24 mouse cellular contexts compared by ENCODE assay signal in genomic region chr13:19026923-19027322, GRCm38 (mm10).
DNase-seq lines count a peak whose midpoint lies in the region; ATAC-seq lines count a peak whose summit lies in the region.
"Had no signal": no experiment of that assay in that cellular context is flagged by ENCODE, and none has a peak within 500 bp of the region (broad histone marks: within the 10 kb centered on the region; RNA-seq: fewer than 3 reads in every experiment).

No protein-coding gene starts in this region.

- DNase-seq in right cerebral cortex, adult 18-20 months: peak; percentile 57
- DNase-seq in right cerebral cortex, postnatal 4 days: no peak
- DNase-seq in cerebellum, adult 11 months: peak; percentile 43
- DNase-seq in cerebellum, adult 9-10 months: peak; percentile 78
- no peak for DNase-seq in thymus, adult 18-20 months
- no peak for DNase-seq in midbrain, embryonic 11.5 days (ENCODE audit: low spot score, missing footprints)
- DNase-seq: adrenal gland, postnatal 25 days; gastrocnemius, postnatal 10 days; heart, adult 11 months; heart, postnatal 14 days; kidney, adult 9 months; kidney, postnatal 25 days; lung, embryonic 14.5 days; lung, postnatal 4 days; retina, postnatal 1 day; thymus, adult 2 months had no signal

- no peak for ATAC-seq in midbrain, embryonic 11.5 days (ENCODE audit: low FRiP score)
- no peak for ATAC-seq in forebrain, embryonic 16.5 days
- ATAC-seq: activated CD4-positive, CD25-positive, alpha-beta regulatory T cell, adult 4 months; liver, embryonic 12.5 days had no signal

- H3K27ac ChIP-seq in midbrain, embryonic 11.5 days (ENCODE audit: low read depth, low read length): no peak overlapping the region
- no peak overlapping the region for H3K27ac ChIP-seq in forebrain, embryonic 16.5 days (ENCODE audit: low read length)
- H3K27ac ChIP-seq: embryonic facial prominence, embryonic 13.5 days; hindbrain, embryonic 12.5 days; limb, embryonic 12.5 days; liver, embryonic 12.5 days; midbrain, embryonic 10.5 days had no signal

- 82% methylated on average over 3 of the region's 3 CpGs for WGBS in midbrain, embryonic 11.5 days
- WGBS in forebrain, embryonic 16.5 days: 74% methylated on average over 3 of the region's 3 CpGs

- H3K9ac ChIP-seq in midbrain, embryonic 11.5 days (ENCODE audit: low read length): no peak overlapping the region
- H3K9ac ChIP-seq in forebrain, embryonic 16.5 days (replicated peaks; ENCODE audit: low read depth, low read length): no peak overlapping the region
- H3K9ac ChIP-seq: embryonic facial prominence, embryonic 13.5 days; heart, embryonic 12.5 days; hindbrain, embryonic 12.5 days; limb, embryonic 12.5 days; liver, embryonic 12.5 days; lung, embryonic 14.5 days had no signal

- no peaks in the 10 kb centered on the region for H3K27me3 ChIP-seq in midbrain, embryonic 11.5 days (ENCODE audit: control insufficient read depth, insufficient read depth, low read length)
- H3K27me3 ChIP-seq in forebrain, embryonic 16.5 days (replicated peaks; ENCODE audit: control insufficient read depth, insufficient read depth, low read length): no peaks in the 10 kb centered on the region
- H3K27me3 ChIP-seq: embryonic facial prominence, embryonic 13.5 days; heart, embryonic 12.5 days; hindbrain, embryonic 12.5 days; limb, embryonic 12.5 days; liver, embryonic 12.5 days had no signal

- H3K4me3 ChIP-seq in midbrain, embryonic 11.5 days (ENCODE audit: low read depth, low read length): no peak overlapping the region
- H3K4me3 ChIP-seq in forebrain, embryonic 16.5 days (replicated peaks; ENCODE audit: low read length): no peak overlapping the region
- H3K4me3 ChIP-seq: embryonic facial prominence, embryonic 13.5 days; heart, embryonic 12.5 days; hindbrain, embryonic 12.5 days; limb, embryonic 12.5 days; liver, embryonic 12.5 days; midbrain, embryonic 10.5 days had no signal

- H3K9me3 ChIP-seq in midbrain, embryonic 11.5 days (ENCODE audit: control insufficient read depth, low read length): no peaks in the 10 kb centered on the region
- no peaks in the 10 kb centered on the region for H3K9me3 ChIP-seq in forebrain, embryonic 16.5 days (ENCODE audit: control insufficient read depth, low read length)
- H3K9me3 ChIP-seq: embryonic facial prominence, embryonic 13.5 days; heart, embryonic 12.5 days; hindbrain, embryonic 12.5 days; limb, embryonic 12.5 days; liver, embryonic 12.5 days; midbrain, embryonic 10.5 days had no signal

- no peaks in the 10 kb centered on the region for H3K4me1 ChIP-seq in midbrain, embryonic 11.5 days (ENCODE audit: control insufficient read depth, insufficient read depth, low read length)
- no peaks in the 10 kb centered on the region for H3K4me1 ChIP-seq in forebrain, embryonic 16.5 days (replicated peaks; ENCODE audit: control insufficient read depth, insufficient read depth, low read length)
- H3K4me1 ChIP-seq: embryonic facial prominence, embryonic 13.5 days; heart, embryonic 12.5 days; hindbrain, embryonic 12.5 days; limb, embryonic 12.5 days; liver, embryonic 12.5 days had no signal

- H3K4me2 ChIP-seq in midbrain, embryonic 11.5 days: no peak overlapping the region
- H3K4me2 ChIP-seq in forebrain, embryonic 16.5 days (ENCODE audit: low read length): no peak overlapping the region
- H3K4me2 ChIP-seq: embryonic facial prominence, embryonic 13.5 days; heart, embryonic 12.5 days; hindbrain, embryonic 12.5 days; limb, embryonic 12.5 days; liver, embryonic 12.5 days; lung, embryonic 14.5 days had no signal

- no peaks in the 10 kb centered on the region for H3K36me3 ChIP-seq in midbrain, embryonic 11.5 days (ENCODE audit: control insufficient read depth, insufficient read depth, low read length)
- no peaks in the 10 kb centered on the region for H3K36me3 ChIP-seq in forebrain, embryonic 16.5 days (ENCODE audit: control insufficient read depth, insufficient read depth)
- H3K36me3 ChIP-seq: embryonic facial prominence, embryonic 13.5 days; heart, embryonic 12.5 days; hindbrain, embryonic 12.5 days; limb, embryonic 12.5 days; liver, embryonic 12.5 days; midbrain, embryonic 10.5 days had no signal

Comparison
In these comparisons a context has a peak if more than half of its experiments do, and no peak if none do; other contexts are left out.
1. DNase-seq: peak in right cerebral cortex, adult 18-20 months (single experiment), cerebellum, adult 11 months (single experiment) and cerebellum, adult 9-10 months (single experiment); none in right cerebral cortex, postnatal 4 days (single experiment), thymus, adult 18-20 months (0 of 2) and midbrain, embryonic 11.5 days (single experiment).